Mouse (Mus musculus) thymus, adult 2 months (tissue): ENCODE measurements around the gene Prmt3.

ENCODE experiments used
- CTCF ChIP-seq: fragments of 200-500 bp; IDR thresholded peaks from 2 replicates; pipeline ENCODE4 v1.5.1; 2012; ENCODE audit warnings: mild to moderate bottlenecking, control low read depth, low read length, moderate library complexity, borderline replicate concordance; ENCODE audit not compliant: control insufficient read depth, poor library complexity, insufficient read depth; ENCODE audit errors: extremely low read depth
- POLR2A ChIP-seq: fragments of 200-500 bp; IDR thresholded peaks from 2 replicates; pipeline ENCODE4 v1.6.1; 2012; ENCODE audit warnings: mild to moderate bottlenecking, low read length, control low read depth, moderate library complexity; ENCODE audit not compliant: control insufficient read depth, poor library complexity, insufficient read depth; ENCODE audit errors: extremely low read depth

- TF ChIP-seq CTCF (no peak), POLR2A (no peak)
These were observed 83.0 kb downstream of the Prmt3 start for GRCm38 (mm10) chr7:49861196-49861595.
